Mouse (Mus musculus): ENCODE measurements at regions not wholly inside any gene's neighbourhood (a gene's known extent, or its start where the extent isn't known, plus 50 kb on each side); places are given as distances from the start of the nearest gene placed in this dataset.
A peak's percentile ranks its signal among the peaks of the same experiment; 100 is the strongest.

GRCm38 (mm10) chr16:20804601-20805017 is 70.3 kb upstream of the Thpo start:
- TF ChIP-seq POLR2A (IDR thresholded peaks at IDR 0.05; ENCODE audit: control insufficient read depth, low read depth, low read length), result no peak
- peak; percentile 77; the same call in 1 of the 2 replicates for TF ChIP-seq CTCF (IDR thresholded peaks at IDR 0.05; ENCODE audit: control insufficient read depth, insufficient read depth, insufficient replicate concordance, low read depth, low read length)
- Histone ChIP-seq H3K27me3 (ENCODE audit: control insufficient read depth, insufficient read depth, low read length) (no peaks in the 10 kb centered on the region), H3K4me3 (ENCODE audit: control insufficient read depth, low read depth, low read length) (no peak overlapping the region), H3K27ac (ENCODE audit: control insufficient read depth, insufficient read depth, low read depth, low read length) (no peak overlapping the region), H3K36me3 (ENCODE audit: control insufficient read depth, insufficient read depth, low read length) (no peaks in the 10 kb centered on the region), H3K4me1 (ENCODE audit: control insufficient read depth, insufficient read depth, low read length) (no peaks in the 10 kb centered on the region; the same call in 1 of the 2 replicates)

GRCm38 (mm10) chr16:20803278-20803930 is 69.1 kb upstream of the Thpo start:
- H3K27ac ChIP-seq (ENCODE audit: control insufficient read depth, insufficient read depth, low read depth, low read length), result no peak overlapping the region
- H3K27me3 ChIP-seq (ENCODE audit: control insufficient read depth, insufficient read depth, low read length), result no peaks in the 10 kb centered on the region
- TF ChIP-seq CTCF (IDR thresholded peaks at IDR 0.05; ENCODE audit: control insufficient read depth, insufficient read depth, insufficient replicate concordance, low read depth, low read length) (no peak), POLR2A (IDR thresholded peaks at IDR 0.05; ENCODE audit: control insufficient read depth, low read depth, low read length) (no peak)
- H3K4me3 ChIP-seq (ENCODE audit: control insufficient read depth, low read depth, low read length), result no peak overlapping the region
- H3K4me1 ChIP-seq (ENCODE audit: control insufficient read depth, insufficient read depth, low read length), result no peaks in the 10 kb centered on the region; the same call in 1 of the 2 replicates
- no peaks in the 10 kb centered on the region for H3K36me3 ChIP-seq (ENCODE audit: control insufficient read depth, insufficient read depth, low read length)

GRCm38 (mm10) chr16:20802724-20803123 is 68.4 kb upstream of the Thpo start:
- H3K4me1 ChIP-seq (ENCODE audit: control insufficient read depth, insufficient read depth, low read length), result no peaks in the 10 kb centered on the region; the same call in 1 of the 2 replicates
- H3K27ac ChIP-seq (ENCODE audit: control insufficient read depth, insufficient read depth, low read depth, low read length), result no peak overlapping the region
- no peak overlapping the region for H3K4me3 ChIP-seq (ENCODE audit: control insufficient read depth, low read depth, low read length)
- H3K36me3 ChIP-seq (ENCODE audit: control insufficient read depth, insufficient read depth, low read length), result no peaks in the 10 kb centered on the region
- TF ChIP-seq CTCF (IDR thresholded peaks at IDR 0.05; ENCODE audit: control insufficient read depth, insufficient read depth, insufficient replicate concordance, low read depth, low read length), result no peak
- H3K27me3 ChIP-seq (ENCODE audit: control insufficient read depth, insufficient read depth, low read length), result no peaks in the 10 kb centered on the region

- Histone ChIP-seq H3K4me1 (ENCODE audit: control insufficient read depth, insufficient read depth, low read length) (no peaks in the 10 kb centered on the region; the same call in 1 of the 2 replicates), H3K27me3 (ENCODE audit: control insufficient read depth, insufficient read depth, low read length) (no peaks in the 10 kb centered on the region), H3K4me3 (ENCODE audit: control insufficient read depth, low read depth, low read length) (no peak overlapping the region), H3K36me3 (ENCODE audit: control insufficient read depth, insufficient read depth, low read length) (no peaks in the 10 kb centered on the region), H3K27ac (ENCODE audit: control insufficient read depth, insufficient read depth, low read depth, low read length) (no peak overlapping the region)
- no peak for TF ChIP-seq POLR2A (IDR thresholded peaks at IDR 0.05; ENCODE audit: control insufficient read depth, low read depth, low read length)
Observed at GRCm38 (mm10) chr16:20800038-20800437, 65.7 kb upstream of the Thpo start.

- H3K27ac ChIP-seq (ENCODE audit: control insufficient read depth, insufficient read depth, low read depth, low read length), result no peak overlapping the region
- no peaks in the 10 kb centered on the region; the same call in 1 of the 2 replicates for H3K4me1 ChIP-seq (ENCODE audit: control insufficient read depth, insufficient read depth, low read length)
- TF ChIP-seq POLR2A (IDR thresholded peaks at IDR 0.05; ENCODE audit: control insufficient read depth, low read depth, low read length), result no peak
- TF ChIP-seq CTCF (IDR thresholded peaks at IDR 0.05; ENCODE audit: control insufficient read depth, insufficient read depth, insufficient replicate concordance, low read depth, low read length), result no peak
- H3K27me3 ChIP-seq (ENCODE audit: control insufficient read depth, insufficient read depth, low read length), result no peaks in the 10 kb centered on the region
- no peaks in the 10 kb centered on the region for H3K36me3 ChIP-seq (ENCODE audit: control insufficient read depth, insufficient read depth, low read length)
- no peak overlapping the region for H3K4me3 ChIP-seq (ENCODE audit: control insufficient read depth, low read depth, low read length)
Observed at GRCm38 (mm10) chr16:20798115-20798514, 63.8 kb upstream of the Thpo start.

- no peak overlapping the region for H3K4me3 ChIP-seq (ENCODE audit: control insufficient read depth, low read depth, low read length)
- no peaks in the 10 kb centered on the region for H3K27me3 ChIP-seq (ENCODE audit: control insufficient read depth, insufficient read depth, low read length)
- no peaks in the 10 kb centered on the region; the same call in 1 of the 2 replicates for H3K4me1 ChIP-seq (ENCODE audit: control insufficient read depth, insufficient read depth, low read length)
- no peaks in the 10 kb centered on the region for H3K36me3 ChIP-seq (ENCODE audit: control insufficient read depth, insufficient read depth, low read length)
- TF ChIP-seq POLR2A (IDR thresholded peaks at IDR 0.05; ENCODE audit: control insufficient read depth, low read depth, low read length), result no peak
- TF ChIP-seq CTCF (IDR thresholded peaks at IDR 0.05; ENCODE audit: control insufficient read depth, insufficient read depth, insufficient replicate concordance, low read depth, low read length), result no peak
- no peak overlapping the region for H3K27ac ChIP-seq (ENCODE audit: control insufficient read depth, insufficient read depth, low read depth, low read length)
Observed at GRCm38 (mm10) chr16:20794721-20795120, 60.4 kb upstream of the Thpo start.
